24 mouse cellular contexts compared by ENCODE assay signal in the genomic region with DNA sequence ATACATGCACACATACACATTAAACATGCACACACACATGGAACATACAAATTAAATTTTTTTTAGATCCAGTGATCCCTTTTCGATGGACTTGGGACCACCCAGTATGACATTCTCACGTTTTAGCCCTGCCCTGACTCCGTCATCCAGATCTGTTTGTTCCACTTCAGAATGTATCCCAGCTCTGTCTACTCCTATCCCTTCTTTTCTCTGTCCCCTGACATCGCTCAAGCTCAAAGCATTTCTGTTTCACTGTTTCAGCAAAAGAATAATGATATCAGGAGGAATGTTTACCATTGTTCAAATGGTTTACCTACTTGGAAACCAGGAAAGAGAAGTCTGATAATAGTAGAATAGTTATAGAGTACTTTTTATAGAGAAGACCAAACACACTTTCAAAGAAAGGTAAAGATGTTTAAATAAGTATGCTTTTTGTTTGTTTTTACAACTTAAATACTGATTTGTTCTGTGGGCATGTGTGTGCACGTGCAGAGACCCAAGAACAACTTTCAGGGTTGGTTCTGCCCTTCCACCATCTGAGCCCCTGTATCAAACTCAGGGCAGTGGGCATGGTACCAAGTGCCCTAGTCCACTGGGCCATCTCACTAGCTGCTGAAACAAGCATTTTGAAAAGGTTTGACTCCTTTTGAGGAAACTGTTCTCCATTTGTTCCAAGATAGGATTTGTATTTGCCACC.
"Had no signal": no experiment of that assay in that cellular context is flagged by ENCODE, and none has a peak within 500 bp of the region (broad histone marks: within the 10 kb centered on the region; RNA-seq: fewer than 3 reads in every experiment).

No protein-coding gene starts in this region.

- H3K4me2 ChIP-seq: liver, embryonic 13.5 days; liver, embryonic 15.5 days; lung, embryonic 15.5 days; midbrain, embryonic 11.5 days; neural tube, embryonic 13.5 days; neural tube, embryonic 15.5 days had no signal

- H3K27ac ChIP-seq: liver, embryonic 13.5 days; liver, embryonic 15.5 days; lung, embryonic 15.5 days; macrophage; neural tube, embryonic 13.5 days; neural tube, embryonic 15.5 days had no signal

- ATAC-seq: liver, postnatal 0 days; lung, postnatal 0 days; midbrain, embryonic 16.5 days had no signal

- H3K9me3 ChIP-seq: liver, embryonic 13.5 days; liver, embryonic 15.5 days; lung, embryonic 15.5 days; megakaryocyte, embryonic 14.5 days; neural tube, embryonic 13.5 days; neural tube, embryonic 15.5 days had no signal

- H3K27me3 ChIP-seq: liver, embryonic 13.5 days; liver, embryonic 15.5 days; lung, embryonic 15.5 days; megakaryocyte, embryonic 14.5 days; neural tube, embryonic 13.5 days; neural tube, embryonic 15.5 days had no signal

- H3K9ac ChIP-seq: liver, embryonic 13.5 days; liver, embryonic 15.5 days; liver, postnatal 0 days; lung, embryonic 15.5 days; neural tube, embryonic 13.5 days; neural tube, embryonic 15.5 days had no signal

- H3K4me1 ChIP-seq: liver, embryonic 13.5 days; liver, embryonic 15.5 days; lung, embryonic 15.5 days; megakaryocyte, embryonic 14.5 days; neural tube, embryonic 13.5 days; neural tube, embryonic 15.5 days had no signal

- DNase-seq: liver, embryonic 13.5 days; liver, postnatal 0 days; lung, adult 2 months; lung, postnatal 14 days; lung, postnatal 36 days; midbrain, embryonic 14.5 days; retina, postnatal 1 day; right cerebral cortex, adult 18-20 months; right cerebral cortex, postnatal 25 days; right cerebral cortex, postnatal 4 days; spleen, adult 18-20 months; thymus, adult 18-20 months; thymus, postnatal 25 days; thymus, postnatal 4 days had no signal

- H3K4me3 ChIP-seq: liver, embryonic 13.5 days; liver, embryonic 15.5 days; lung, embryonic 15.5 days; megakaryocyte, embryonic 14.5 days; myocyte; neural tube, embryonic 13.5 days; neural tube, embryonic 15.5 days had no signal

- H3K36me3 ChIP-seq: liver, embryonic 13.5 days; liver, embryonic 15.5 days; lung, embryonic 15.5 days; neural tube, embryonic 13.5 days; neural tube, embryonic 15.5 days had no signal
